Mouse (Mus musculus) MEL (cell line): ENCODE results near the gene Zic5. TPM values are rescaled to one million over a fixed set of nuclear protein-coding genes. Genes with fewer than 3 reads are reported as not detected.

Experiments used
- DNase-seq: peaks from one replicate; pipeline ENCODE4 v3.0.0; 2011; ENCODE audit warnings: low read depth, low spot score
- H3K27ac ChIP-seq: 2 replicates; pipeline ENCODE4 v1.5.1; 2012; ENCODE audit warnings: low read depth, mild to moderate bottlenecking, control low read depth, low read length, moderate library complexity; ENCODE audit not compliant: control insufficient read depth
- H3K27me3 ChIP-seq, 2 experiments: fragments of 150-350 bp in 1 of 2; sonication (generic) in 1 of 2; 2 replicates each; pipeline ENCODE4 v1.6.1; 2012; ENCODE audit warnings: low read length in 2 of 2, mild to moderate bottlenecking in 2 of 2, improper control_type of control experiment in 1 of 2, moderate library complexity in 1 of 2; ENCODE audit not compliant: insufficient read depth in 2 of 2, control insufficient read depth in 1 of 2
- H3K36me3 ChIP-seq, 2 experiments: 2 replicates each; pipeline ENCODE4 v1.6.1; 2012 to 2014; ENCODE audit warnings: low read length in 2 of 2, improper control_type of control experiment in 1 of 2, inconsistent platforms in 1 of 2, mild to moderate bottlenecking in 1 of 2; ENCODE audit not compliant: insufficient read depth in 2 of 2, control insufficient read depth in 1 of 2
- H3K4me1 ChIP-seq, 2 experiments: fragments of 150-350 bp in 1 of 2; sonication (generic) in 1 of 2; 2 replicates each; pipeline ENCODE4 v1.6.1; 2012; ENCODE audit warnings: low read length in 2 of 2, improper control_type of control experiment in 1 of 2, mild to moderate bottlenecking in 1 of 2; ENCODE audit not compliant: insufficient read depth in 2 of 2, control insufficient read depth in 1 of 2
- H3K4me3 ChIP-seq, 2 experiments: fragments of 150-350 bp in 1 of 2; sonication (generic) in 1 of 2; 2 replicates each; pipeline ENCODE4 v1.5.1; 2012; ENCODE audit warnings: low read depth in 2 of 2, low read length in 2 of 2, mild to moderate bottlenecking in 2 of 2, moderate library complexity in 2 of 2, control low read depth in 1 of 2, improper control_type of control experiment in 1 of 2; ENCODE audit not compliant: control insufficient read depth in 1 of 2, insufficient read depth in 1 of 2
- H3K79me2 ChIP-seq: 2 replicates; pipeline ENCODE4 v1.6.1; 2012; ENCODE audit warnings: mild to moderate bottlenecking, low read length, moderate library complexity; ENCODE audit not compliant: control insufficient read depth, poor library complexity, insufficient read depth
- H3K9ac ChIP-seq: 2 replicates; pipeline ENCODE4 v1.6.1; 2012; ENCODE audit warnings: low read depth, mild to moderate bottlenecking, control low read depth, low read length, moderate library complexity; ENCODE audit not compliant: control insufficient read depth, poor library complexity, severe bottlenecking
- H3K9me3 ChIP-seq: fragments of 150-350 bp; sonication (generic); replicated peaks from 2 replicates; pipeline ENCODE4 v1.6.1; 2012; ENCODE audit warnings: mild to moderate bottlenecking, low read length, improper control_type of control experiment, moderate library complexity; ENCODE audit not compliant: insufficient read depth
- BHLHE40 ChIP-seq: IDR thresholded peaks from 2 replicates; pipeline ENCODE4 v1.6.1; 2012; ENCODE audit warnings: low read depth, mild to moderate bottlenecking, inconsistent platforms, low read length, improper control_type of control experiment, borderline replicate concordance
- CHD2 ChIP-seq: IDR thresholded peaks from 2 replicates; pipeline ENCODE4 v1.6.1; 2011; ENCODE audit warnings: low read length, improper control_type of control experiment
- CTCF ChIP-seq, 3 experiments: IDR thresholded peaks in 2 of 3; conservative IDR thresholded peaks in 1 of 3; 2 replicates each; pipeline ENCODE4 v1.5.1; 2011 to 2012; ENCODE audit warnings: low read length in 3 of 3, low read depth in 2 of 3, mild to moderate bottlenecking in 2 of 3, improper control_type of control experiment in 1 of 3, inconsistent platforms in 1 of 3, mixed read lengths in 1 of 3, moderate library complexity in 1 of 3; ENCODE audit not compliant: control insufficient read depth in 1 of 3, insufficient read depth in 1 of 3, poor library complexity in 1 of 3, severe bottlenecking in 1 of 3
- ETS1 ChIP-seq: IDR thresholded peaks from 2 replicates; pipeline ENCODE4 v1.6.1; 2012; ENCODE audit warnings: low read depth, mild to moderate bottlenecking, inconsistent platforms, low read length, improper control_type of control experiment, moderate library complexity
- JUND ChIP-seq: IDR thresholded peaks from 2 replicates; pipeline ENCODE4 v1.6.1; 2011; ENCODE audit warnings: low read depth, mild to moderate bottlenecking, improper control_type of control experiment, low read length
- KAT2A ChIP-seq: conservative IDR thresholded peaks from 2 replicates; pipeline ENCODE4 v1.6.1; 2012; ENCODE audit warnings: low read depth, low read length, improper control_type of control experiment, inconsistent platforms
- MAFK ChIP-seq: IDR thresholded peaks from 2 replicates; pipeline ENCODE4 v1.6.1; 2011; ENCODE audit warnings: low read depth, mild to moderate bottlenecking, low read length, improper control_type of control experiment, borderline replicate concordance
- MAX ChIP-seq: IDR thresholded peaks from 2 replicates; pipeline ENCODE4 v1.6.1; 2011; ENCODE audit warnings: low read length, improper control_type of control experiment
- MEF2A ChIP-seq: IDR thresholded peaks from 2 replicates; pipeline ENCODE4 v1.6.1; 2014; ENCODE audit warnings: low read depth, mild to moderate bottlenecking, inconsistent platforms, low read length, improper control_type of control experiment; ENCODE audit not compliant: poor library complexity, insufficient replicate concordance, severe bottlenecking; ENCODE audit errors: extremely low read depth
- MXI1 ChIP-seq: IDR thresholded peaks from 2 replicates; pipeline ENCODE4 v1.6.1; 2011; ENCODE audit warnings: mild to moderate bottlenecking, low read depth, low read length, improper control_type of control experiment
- MYB ChIP-seq: IDR thresholded peaks from 2 replicates; pipeline ENCODE4 v1.6.1; 2011; ENCODE audit warnings: mild to moderate bottlenecking, low read depth, low read length, improper control_type of control experiment
- MYC ChIP-seq: IDR thresholded peaks from 2 replicates; pipeline ENCODE4 v1.6.1; 2011; ENCODE audit warnings: low read depth, mild to moderate bottlenecking, low read length, improper control_type of control experiment, moderate library complexity
- POLR2A ChIP-seq, 2 experiments: IDR thresholded peaks; 2 replicates each; pipeline ENCODE4 v1.6.1; 2011 to 2012; ENCODE audit warnings: low read length in 2 of 2, mild to moderate bottlenecking in 2 of 2, control low read depth in 1 of 2, improper control_type of control experiment in 1 of 2, low read depth in 1 of 2, moderate library complexity in 1 of 2; ENCODE audit not compliant: control insufficient read depth in 1 of 2, insufficient read depth in 1 of 2, poor library complexity in 1 of 2
- POLR2AphosphoS2 ChIP-seq: IDR thresholded peaks from 2 replicates; pipeline ENCODE4 v1.6.1; 2011; ENCODE audit warnings: low read length, improper control_type of control experiment
- SIN3A ChIP-seq: IDR thresholded peaks from 2 replicates; pipeline ENCODE4 v1.6.1; 2012; ENCODE audit warnings: low read length, improper control_type of control experiment, inconsistent platforms
- SMC3 ChIP-seq: IDR thresholded peaks from 2 replicates; pipeline ENCODE4 v1.6.1; 2011; ENCODE audit warnings: low read depth, low read length, improper control_type of control experiment
- TBP ChIP-seq: IDR thresholded peaks from 2 replicates; pipeline ENCODE4 v1.8.0; 2011; ENCODE audit warnings: low read depth, low read length, improper control_type of control experiment
- TCF12 ChIP-seq: IDR thresholded peaks from 2 replicates; pipeline ENCODE4 v1.6.1; 2014; ENCODE audit warnings: low read depth, mild to moderate bottlenecking, inconsistent platforms, low read length, improper control_type of control experiment, moderate library complexity
- ZNF384 ChIP-seq: IDR thresholded peaks from 2 replicates; pipeline ENCODE4 v1.6.1; 2012; ENCODE audit warnings: low read depth, mild to moderate bottlenecking, inconsistent platforms, low read length, improper control_type of control experiment
- polyA plus RNA-seq, 2 experiments: library from polyadenylated mRNA; stranded (reverse) in 1 of 2; unstranded in 1 of 2; fragments of >175 nt in 1 of 2; fragments of >200 nt in 1 of 2; gene quantifications; 2 replicates each; pipeline versions ENCODE4 v1.2.1 to v1.2.4; 2012; ENCODE audit warnings: low replicate concordance in 2 of 2, low read depth in 1 of 2; ENCODE audit not compliant: insufficient read length in 2 of 2, insufficient read depth in 1 of 2, missing spikeins in 1 of 2
- total RNA-seq: library from RNA; depleted of rRNA; stranded (reverse); fragments of 300-350 nt; gene quantifications from 2 replicates; pipeline ENCODE4 v1.2.3, GENCODE M21; 2012; rRNA removed

The Zic5 gene
- total and polyA plus RNA-seq, 3 experiments, result 10.4 to 50.6 (median 23.6) TPM

DNA sequence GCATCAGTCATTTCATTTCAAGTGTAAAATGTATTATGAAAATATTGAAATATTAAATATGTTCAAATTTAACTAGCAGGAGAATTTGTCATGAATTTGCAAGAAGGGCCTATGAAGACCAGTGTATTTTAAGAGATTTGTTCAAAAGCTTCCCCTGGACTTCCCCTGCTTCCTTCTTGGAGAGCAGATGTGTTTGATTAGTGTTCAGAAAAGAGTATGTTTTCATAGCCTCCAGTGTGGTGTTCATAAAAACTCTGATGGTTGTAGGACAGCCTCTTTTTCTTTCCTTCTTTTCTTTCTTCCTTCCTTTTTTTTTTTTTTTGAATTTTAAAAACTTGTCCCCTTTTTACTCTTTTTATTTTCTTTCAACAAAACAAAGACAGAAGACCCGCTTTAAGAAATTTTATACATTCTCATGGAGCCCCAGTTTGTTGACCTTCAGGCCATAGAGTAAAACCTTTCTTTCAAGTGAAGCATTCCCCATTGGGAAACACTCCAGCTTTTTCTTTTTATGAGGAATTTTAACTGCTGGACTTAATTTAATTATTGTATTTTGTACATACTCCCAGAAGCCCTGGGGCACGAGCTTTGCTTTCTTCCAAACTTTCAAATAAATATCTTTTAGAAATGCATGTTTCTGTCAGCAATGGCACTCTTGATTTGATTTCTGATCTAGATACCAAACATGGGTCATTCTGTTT lies 52.5 kb downstream of the Zic5 start:
- no peak for DNase-seq
- no peak overlapping the region for H3K4me3 ChIP-seq
- TF ChIP-seq CHD2 (no peak), ZNF384 (no peak), ETS1 (no peak), MXI1 (no peak), JUND (no peak), MAX (no peak), MYC (no peak), SMC3 (no peak), POLR2A (IDR thresholded peaks at IDR 0.05; ENCODE audit: control insufficient read depth in 1 of 2, insufficient read depth in 1 of 2, low read depth in 1 of 2, low read length in 2 of 2, poor library complexity in 1 of 2) (no peak), CTCF (IDR thresholded peaks at IDR 0.05 in 2 of 3, conservative IDR thresholded peaks at IDR 0.05 in 1 of 3; ENCODE audit: control insufficient read depth in 1 of 3, insufficient read depth in 1 of 3, low read depth in 2 of 3, low read length in 3 of 3, poor library complexity in 1 of 3, severe bottlenecking in 1 of 3) (no peak), MEF2A (no peak), BHLHE40 (no peak), SIN3A (no peak), KAT2A (no peak), TCF12 (no peak), TBP (no peak), MAFK (no peak), POLR2AphosphoS2 (no peak), MYB (no peak)
- H3K9ac ChIP-seq, result no peak overlapping the region
- no peaks in the 10 kb centered on the region for H3K79me2 ChIP-seq
- H3K4me1 ChIP-seq, result no peaks in the 10 kb centered on the region
- H3K27me3 ChIP-seq, result no peaks in the 10 kb centered on the region
- no peaks in the 10 kb centered on the region for H3K36me3 ChIP-seq
- no peak overlapping the region for H3K27ac ChIP-seq
- no peaks in the 10 kb centered on the region for H3K9me3 ChIP-seq

Other genes with a start within 250 kb of the Zic5 start
- not detected in 2 replicates for gene Gm5089, start 14.6 kb downstream of the Zic5 start, total RNA-seq
- not detected for gene Gm5089, start 14.6 kb downstream of the Zic5 start, polyA plus RNA-seq
- 0.07 TPM in 1 of 2 replicates, not detected in the other for gene Zic2, start 9.8 kb upstream of the Zic5 start, total RNA-seq
- 1 to 10 TPM in 1 of 2 experiments, not detected in 1; 1.1 TPM for gene Zic2, start 9.8 kb upstream of the Zic5 start, polyA plus RNA-seq
- not detected in 2 replicates for gene Gm10837, start 24.9 kb upstream of the Zic5 start, total RNA-seq
- gene Gm10837, start 24.9 kb upstream of the Zic5 start, polyA plus RNA-seq, result not detected
- 22.7 and 24.9 TPM in 2 replicates for gene Pcca, start 68.6 kb upstream of the Zic5 start, total RNA-seq
- gene Pcca, start 68.6 kb upstream of the Zic5 start, polyA plus RNA-seq, result 10 to 100 TPM in 1 of 2 experiments, not detected in 1; 21.2 TPM